Mouse (Mus musculus) heart, embryonic 12.5 days (tissue): Measurements from ENCODE around the gene Lpar3. TPM values are rescaled to one million over a fixed set of nuclear protein-coding genes. Genes with fewer than 3 reads are reported as not detected.
A peak's percentile ranks its signal among the peaks of the same experiment; 100 is the strongest.
"Not testable (repeated sequence)": the region's sequence is repeated elsewhere in the genome, so short reads cannot be mapped to it uniquely, and the experiment has no call there.

Source experiments
- ATAC-seq: fragments of 200-750 bp; cut with Nextera tagmentation; 2 replicates; pipeline ENCODE4 v1.8.0; 2017; ENCODE audit warnings: moderate TSS enrichment, moderate library complexity; ENCODE audit not compliant: insufficient number of reproducible peaks, low FRiP score
- H3K27ac ChIP-seq: fragments of 300-500 bp; sonication (generic); 2 replicates; pipeline ENCODE4 v1.5.1; 2016; ENCODE audit warnings: mild to moderate bottlenecking, moderate library complexity; ENCODE audit not compliant: poor library complexity, severe bottlenecking
- H3K27me3 ChIP-seq: fragments of 300-500 bp; sonication (generic); replicated peaks from 2 replicates; pipeline ENCODE4 v1.6.1; 2016; ENCODE audit warnings: mild to moderate bottlenecking, moderate library complexity
- H3K36me3 ChIP-seq: fragments of 300-500 bp; sonication (generic); 2 replicates; pipeline ENCODE4 v1.6.1; 2016; ENCODE audit warnings: mild to moderate bottlenecking, moderate library complexity
- H3K4me1 ChIP-seq: fragments of 300-500 bp; sonication (generic); replicated peaks from 2 replicates; pipeline ENCODE4 v1.6.1; 2016; ENCODE audit warnings: mild to moderate bottlenecking
- H3K4me2 ChIP-seq: fragments of 300-500 bp; sonication (generic); 2 replicates; pipeline ENCODE4 v1.6.1; 2016; ENCODE audit warnings: mild to moderate bottlenecking, moderate library complexity
- H3K4me3 ChIP-seq: fragments of 300-500 bp; sonication (generic); 2 replicates; pipeline ENCODE4 v1.5.1; 2016; ENCODE audit warnings: mild to moderate bottlenecking
- H3K9ac ChIP-seq: fragments of 300-500 bp; sonication (generic); 2 replicates; pipeline ENCODE4 v1.6.1; 2016; ENCODE audit warnings: mild to moderate bottlenecking, moderate library complexity
- H3K9me3 ChIP-seq: fragments of 300-500 bp; sonication (generic); replicated peaks from 2 replicates; pipeline ENCODE4 v1.6.1; 2016; ENCODE audit warnings: mild to moderate bottlenecking, moderate library complexity
- WGBS: fragments of 180-500 bp; shearing (Covaris S2); methylation state at CpG from one replicate; pipeline ENCODE4 v1.1.7; 2016; 5-methylcytosine and 5-hydroxymethylcytosine counted together
- polyA plus RNA-seq: library from polyadenylated mRNA; unstranded; fragments of >200 nt; fragmentation: Nextera tagmentation; extraction: Ambion mirVana; gene quantifications from 2 replicates; pipeline ENCODE4 v1.2.1, GENCODE M21; 2016

Gene Lpar3
- polyA plus RNA-seq, 1 experiment from 2014 or later = 65.8 TPM

DNA sequence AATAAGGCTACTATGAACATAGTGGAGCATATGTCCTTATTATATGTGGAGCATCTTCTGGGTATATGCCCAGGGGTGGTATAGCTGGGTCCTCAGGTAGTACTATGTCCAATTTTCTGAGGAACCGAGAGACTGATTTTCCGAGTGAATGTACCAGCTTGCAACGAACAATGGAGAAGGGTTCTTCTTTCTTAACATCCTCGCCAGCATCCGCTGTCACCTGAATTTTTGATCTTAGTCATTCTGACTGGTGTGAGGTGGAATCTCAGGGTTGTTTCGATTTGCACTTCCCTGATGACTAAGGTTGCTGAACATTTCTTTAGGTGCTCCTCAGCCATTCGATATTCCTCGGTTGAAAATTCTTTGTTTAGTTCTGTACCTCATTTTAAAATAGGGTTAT is 11.0 kb upstream of the Lpar3 start:
- peaks cover 26% of the 10 kb centered on the region for H3K4me1 ChIP-seq
- not testable (repeated sequence) for H3K27ac ChIP-seq, H3K4me3 ChIP-seq, H3K36me3 ChIP-seq, H3K4me2 ChIP-seq, ATAC-seq, H3K9ac ChIP-seq, H3K9me3 ChIP-seq, H3K27me3 ChIP-seq
- 87% methylated on average over 8 of the region's 8 CpGs for WGBS

DNA sequence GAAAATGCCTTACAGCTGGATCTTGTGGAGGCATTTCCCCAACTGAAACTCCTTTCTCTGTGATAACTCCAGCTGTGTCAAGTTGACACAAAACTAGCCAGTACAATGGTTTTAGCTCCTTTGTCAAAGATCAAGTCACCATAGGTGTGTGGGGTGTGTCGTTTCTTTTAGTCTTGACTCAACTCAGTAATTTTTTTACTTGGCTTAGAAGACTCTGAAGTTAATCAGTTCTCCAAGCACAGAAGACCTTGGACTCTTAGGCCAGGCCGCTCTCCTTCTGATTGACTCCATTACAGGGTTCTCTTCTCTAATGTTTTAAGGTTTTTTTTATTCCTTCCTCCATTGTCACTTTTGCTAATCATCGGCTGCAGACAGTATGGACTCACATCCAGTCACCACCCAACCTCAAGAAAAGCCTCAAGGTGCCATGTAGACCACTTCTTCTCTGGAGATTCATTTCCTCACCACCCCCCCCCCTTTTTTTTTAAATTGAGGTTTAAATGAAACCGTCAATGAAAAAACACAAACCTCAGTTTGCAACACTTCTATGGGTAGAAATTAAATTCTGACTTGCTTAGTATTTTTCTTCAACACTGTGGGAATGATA is 9.5 kb upstream of the Lpar3 start:
- H3K36me3 ChIP-seq = no peaks in the 10 kb centered on the region
- H3K9ac ChIP-seq = no peak overlapping the region
- ATAC-seq = no peak
- H3K27ac ChIP-seq = no peak overlapping the region
- peaks cover 21% of the 10 kb centered on the region for H3K4me1 ChIP-seq
- no peak overlapping the region for H3K4me3 ChIP-seq
- H3K4me2 ChIP-seq = no peak overlapping the region
- no peaks in the 10 kb centered on the region for H3K9me3 ChIP-seq
- 91% methylated on average over 4 of the region's 4 CpGs for WGBS
- H3K27me3 ChIP-seq = no peaks in the 10 kb centered on the region

GRCm38 (mm10) chr3:146211964-146212363 is 8.8 kb upstream of the Lpar3 start:
- Histone ChIP-seq H3K27ac (no peak overlapping the region), H3K4me3 (no peak overlapping the region), H3K4me2 (no peak overlapping the region), H3K36me3 (no peaks in the 10 kb centered on the region), H3K9ac (no peak overlapping the region), H3K9me3 (no peaks in the 10 kb centered on the region), H3K27me3 (no peaks in the 10 kb centered on the region), H3K4me1 (peaks cover 21% of the 10 kb centered on the region)
- ATAC-seq = no peak
- WGBS = 56% methylated on average over 2 of the region's 2 CpGs

DNA sequence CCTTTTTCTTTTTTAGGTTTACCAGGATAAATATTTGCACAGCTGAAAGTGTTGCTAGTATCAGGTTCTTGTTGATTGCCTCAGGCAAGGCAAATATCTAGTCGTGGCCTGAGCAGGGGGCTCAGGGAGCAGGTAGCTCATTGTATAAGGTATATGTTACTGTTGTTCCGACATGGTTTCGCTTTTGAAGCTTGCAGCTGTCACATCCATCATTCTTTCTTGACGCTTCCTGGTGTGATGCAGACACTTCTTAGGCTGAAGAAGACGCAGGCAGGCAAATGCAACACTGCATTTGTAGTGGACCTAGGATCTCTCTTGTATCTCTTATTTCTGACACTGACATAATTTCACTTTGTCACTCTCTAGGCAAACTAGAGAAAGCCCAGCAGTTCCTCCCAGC is 7.4 kb upstream of the Lpar3 start:
- H3K4me2 ChIP-seq = no peak overlapping the region
- no peak overlapping the region for H3K9ac ChIP-seq
- H3K9me3 ChIP-seq = no peaks in the 10 kb centered on the region
- 55% methylated on average over 5 of the region's 5 CpGs for WGBS
- H3K27me3 ChIP-seq = no peaks in the 10 kb centered on the region
- no peak overlapping the region for H3K4me3 ChIP-seq
- no peak for ATAC-seq
- H3K36me3 ChIP-seq = no peaks in the 10 kb centered on the region
- no peak overlapping the region for H3K27ac ChIP-seq
- peaks cover 14% of the 10 kb centered on the region for H3K4me1 ChIP-seq

DNA sequence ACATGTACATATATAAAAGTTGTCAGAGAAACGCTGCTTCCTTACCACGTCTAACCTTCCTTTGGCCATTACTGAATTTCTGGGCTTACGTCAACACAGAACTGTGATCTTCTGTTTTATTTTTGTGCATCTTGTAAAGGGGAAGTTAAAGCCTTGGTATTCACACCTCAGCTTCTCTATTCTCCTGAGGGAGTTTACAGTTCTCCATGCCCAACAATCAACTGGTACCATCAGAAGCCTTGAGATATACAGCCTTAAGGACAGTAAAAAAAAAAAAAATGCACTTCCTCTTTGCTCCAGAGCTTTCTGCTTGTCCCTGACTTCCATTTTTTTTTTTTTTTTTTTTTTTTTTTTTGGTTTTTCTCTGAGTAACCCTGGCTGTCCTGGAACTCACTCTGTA is 4.2 kb upstream of the Lpar3 start:
- Histone ChIP-seq H3K36me3 (no peaks in the 10 kb centered on the region), H3K27me3 (no peaks in the 10 kb centered on the region), H3K9me3 (no peaks in the 10 kb centered on the region), H3K4me1 (peaks cover 14% of the 10 kb centered on the region), H3K27ac (no peak overlapping the region), H3K4me2 (no peak overlapping the region), H3K9ac (no peak overlapping the region), H3K4me3 (no peak overlapping the region)
- ATAC-seq = no peak
- WGBS = 85% methylated on average over 3 of the region's 3 CpGs

- peaks cover 3% of the 10 kb centered on the region; the same call in 1 of the 2 replicates for H3K36me3 ChIP-seq
- no peak overlapping the region for H3K4me2 ChIP-seq
- no peaks in the 10 kb centered on the region for H3K27me3 ChIP-seq
- 60% methylated on average over 4 of the region's 4 CpGs for WGBS
- peaks cover 43% of the 10 kb centered on the region for H3K4me1 ChIP-seq
- H3K4me3 ChIP-seq = no peak overlapping the region
- H3K9ac ChIP-seq = no peak overlapping the region
- no peak overlapping the region for H3K27ac ChIP-seq
- ATAC-seq = no peak
- no peaks in the 10 kb centered on the region for H3K9me3 ChIP-seq
Measured at GRCm38 (mm10) chr3:146224271-146224670, 3.5 kb downstream of the Lpar3 start.

GRCm38 (mm10) chr3:146225061-146225761 is 4.4 kb downstream of the Lpar3 start:
- H3K4me3 ChIP-seq = no peak overlapping the region
- H3K36me3 ChIP-seq = peaks cover 3% of the 10 kb centered on the region; the same call in 1 of the 2 replicates
- H3K9ac ChIP-seq = no peak overlapping the region
- peak overlapping the region; percentile 1; the same call in 1 of the 2 replicates for H3K27ac ChIP-seq
- no peaks in the 10 kb centered on the region for H3K27me3 ChIP-seq
- peaks cover 52% of the 10 kb centered on the region for H3K4me1 ChIP-seq
- ATAC-seq = no peak
- H3K4me2 ChIP-seq = 0 out of 2 replicates have a peak overlapping the region, but pooled peaks have one; percentile 9
- WGBS = 73% methylated on average over 7 of the region's 7 CpGs
- H3K9me3 ChIP-seq = no peaks in the 10 kb centered on the region

- Histone ChIP-seq H3K9me3 (no peaks in the 10 kb centered on the region), H3K27ac (no peak overlapping the region), H3K27me3 (no peaks in the 10 kb centered on the region), H3K4me1 (peaks cover 74% of the 10 kb centered on the region), H3K36me3 (peaks cover 8% of the 10 kb centered on the region; the same call in 1 of the 2 replicates), H3K4me3 (no peak overlapping the region), H3K9ac (no peak overlapping the region), H3K4me2 (no peak overlapping the region)
- no peak for ATAC-seq
- 32% methylated on average over 3 of the region's 3 CpGs for WGBS
Measured at GRCm38 (mm10) chr3:146227427-146227826, 6.7 kb downstream of the Lpar3 start.

DNA sequence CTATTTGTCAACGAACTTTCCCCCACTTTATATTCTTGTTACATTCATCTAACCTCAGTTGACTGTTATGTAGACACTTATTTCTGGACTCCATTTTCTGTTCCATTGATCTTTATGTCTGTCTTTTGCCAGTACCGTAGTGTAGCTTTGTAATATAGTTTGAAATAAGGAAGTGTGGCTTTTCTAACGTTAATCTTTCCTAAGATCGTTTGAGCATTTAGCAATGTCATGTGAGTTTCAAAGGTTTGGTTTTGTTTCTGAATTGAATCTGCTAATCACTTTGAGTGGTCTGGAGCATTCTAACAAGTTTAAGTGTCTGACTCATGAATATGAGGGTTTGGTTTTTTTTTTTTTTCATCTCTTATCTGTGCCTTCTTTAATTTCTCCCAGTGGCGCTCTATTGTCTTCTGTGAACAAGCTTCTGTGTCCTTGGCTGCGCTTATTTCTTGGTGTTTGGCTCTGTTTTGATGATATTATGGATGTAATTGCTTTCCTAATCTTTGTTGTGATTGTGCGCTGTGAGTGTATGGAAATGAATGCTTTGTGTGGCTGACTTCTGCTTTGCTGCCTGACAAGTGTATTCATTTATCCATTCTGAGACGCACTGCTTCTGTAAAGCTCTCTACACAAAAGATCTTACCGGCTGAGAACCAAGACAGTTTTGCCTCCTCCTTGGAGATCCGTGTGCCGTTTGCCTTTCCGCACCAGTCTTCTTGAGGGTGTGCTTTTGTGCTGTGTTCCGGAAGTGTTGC is 8.0 kb downstream of the Lpar3 start:
- no peak for ATAC-seq
- Histone ChIP-seq H3K27me3 (no peaks in the 10 kb centered on the region), H3K4me3 (no peak overlapping the region), H3K9me3 (no peaks in the 10 kb centered on the region), H3K36me3 (peaks cover 8% of the 10 kb centered on the region; the same call in 1 of the 2 replicates), H3K4me1 (peaks cover 75% of the 10 kb centered on the region), H3K9ac (no peak overlapping the region), H3K4me2 (no peak overlapping the region), H3K27ac (no peak overlapping the region)
- 83% methylated on average over 13 of the region's 13 CpGs for WGBS

GRCm38 (mm10) chr3:146232708-146233107 is 11.9 kb downstream of the Lpar3 start:
- Histone ChIP-seq H3K4me2 (no peak overlapping the region), H3K36me3 (peaks cover 15% of the 10 kb centered on the region; the same call in 1 of the 2 replicates), H3K4me3 (no peak overlapping the region), H3K9ac (no peak overlapping the region), H3K27me3 (no peaks in the 10 kb centered on the region), H3K27ac (peak overlapping the region; percentile 22; the same call in 1 of the 2 replicates), H3K4me1 (peaks cover 80% of the 10 kb centered on the region), H3K9me3 (no peaks in the 10 kb centered on the region)
- ATAC-seq = no peak
- WGBS = 40% methylated on average over 7 of the region's 7 CpGs

DNA sequence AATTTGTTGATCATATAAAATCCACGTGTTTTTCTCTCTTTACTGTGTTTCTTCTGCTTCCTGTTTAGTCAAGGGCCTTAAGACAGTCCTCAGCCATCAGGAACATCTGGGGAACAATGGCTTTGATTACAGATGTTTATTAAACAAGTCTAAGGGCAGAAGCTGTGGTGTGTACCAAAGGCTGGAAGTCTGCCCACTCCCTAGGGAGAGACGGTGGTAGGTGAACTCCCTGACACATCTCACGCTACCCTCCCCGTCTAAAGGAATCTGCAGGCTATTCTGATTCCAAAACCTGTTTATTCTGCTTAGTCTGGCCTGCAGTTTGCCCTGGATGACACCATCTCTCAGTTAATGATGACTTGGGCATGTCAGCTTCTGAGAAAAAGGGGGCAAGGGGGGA is 13.0 kb downstream of the Lpar3 start:
- no peak for ATAC-seq
- Histone ChIP-seq H3K27ac (no peak overlapping the region), H3K4me2 (no peak overlapping the region), H3K36me3 (peaks cover 12% of the 10 kb centered on the region; the same call in 1 of the 2 replicates), H3K9ac (no peak overlapping the region), H3K27me3 (no peaks in the 10 kb centered on the region), H3K9me3 (no peaks in the 10 kb centered on the region), H3K4me1 (peaks cover 74% of the 10 kb centered on the region), H3K4me3 (no peak overlapping the region)
- WGBS = 54% methylated on average over 4 of the region's 4 CpGs
